Mouse (Mus musculus) large intestine, adult 2 months (tissue): Measurements from ENCODE around the gene Ptges. TPM values are rescaled to one million over a fixed set of nuclear protein-coding genes. Genes with fewer than 3 reads are reported as not detected.
A peak's percentile ranks its signal among the peaks of the same experiment; 100 is the strongest.

Source experiments
- DNase-seq: peaks from one replicate; pipeline ENCODE4 v3.0.0-alpha.2; 2012; ENCODE audit warnings: low read depth, low spot score
- WGBS: fragments of 180-500 bp; shearing (Covaris S2); methylation state at CpG from one replicate; pipeline ENCODE4 v1.1.7; 2018; 5-methylcytosine and 5-hydroxymethylcytosine counted together
- polyA plus RNA-seq: library from polyadenylated mRNA; depleted of rRNA; stranded (reverse); fragments of >200 nt; gene quantifications from 2 replicates; pipeline ENCODE4 v1.2.3, GENCODE M21; 2012

Ptges gene
- polyA plus RNA-seq, 1 experiment, result 9.6 TPM

DNA sequence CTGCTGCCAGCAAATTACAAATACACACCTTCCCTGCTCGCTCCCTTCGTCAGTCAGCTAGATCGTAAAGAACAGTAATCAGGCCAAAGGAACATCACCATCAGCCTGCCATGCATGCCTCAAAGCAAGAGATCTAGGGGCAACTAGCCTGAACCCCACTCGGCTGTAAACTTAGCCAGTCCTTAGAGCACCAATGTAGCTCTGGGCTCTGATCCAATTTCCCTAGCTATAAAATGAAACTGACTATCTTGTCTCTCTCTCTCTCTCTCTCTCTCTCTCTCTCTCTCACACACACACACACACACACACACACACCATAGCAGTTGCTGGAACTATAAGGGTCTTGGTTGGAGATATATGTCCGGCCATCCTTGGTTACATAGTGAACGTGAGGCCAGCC, 25.4 kb downstream of the Ptges start:
- DNase-seq, result no peak
- whole genome bisulfite sequencing, result 48% methylated on average over 6 of the region's 6 CpGs

DNA sequence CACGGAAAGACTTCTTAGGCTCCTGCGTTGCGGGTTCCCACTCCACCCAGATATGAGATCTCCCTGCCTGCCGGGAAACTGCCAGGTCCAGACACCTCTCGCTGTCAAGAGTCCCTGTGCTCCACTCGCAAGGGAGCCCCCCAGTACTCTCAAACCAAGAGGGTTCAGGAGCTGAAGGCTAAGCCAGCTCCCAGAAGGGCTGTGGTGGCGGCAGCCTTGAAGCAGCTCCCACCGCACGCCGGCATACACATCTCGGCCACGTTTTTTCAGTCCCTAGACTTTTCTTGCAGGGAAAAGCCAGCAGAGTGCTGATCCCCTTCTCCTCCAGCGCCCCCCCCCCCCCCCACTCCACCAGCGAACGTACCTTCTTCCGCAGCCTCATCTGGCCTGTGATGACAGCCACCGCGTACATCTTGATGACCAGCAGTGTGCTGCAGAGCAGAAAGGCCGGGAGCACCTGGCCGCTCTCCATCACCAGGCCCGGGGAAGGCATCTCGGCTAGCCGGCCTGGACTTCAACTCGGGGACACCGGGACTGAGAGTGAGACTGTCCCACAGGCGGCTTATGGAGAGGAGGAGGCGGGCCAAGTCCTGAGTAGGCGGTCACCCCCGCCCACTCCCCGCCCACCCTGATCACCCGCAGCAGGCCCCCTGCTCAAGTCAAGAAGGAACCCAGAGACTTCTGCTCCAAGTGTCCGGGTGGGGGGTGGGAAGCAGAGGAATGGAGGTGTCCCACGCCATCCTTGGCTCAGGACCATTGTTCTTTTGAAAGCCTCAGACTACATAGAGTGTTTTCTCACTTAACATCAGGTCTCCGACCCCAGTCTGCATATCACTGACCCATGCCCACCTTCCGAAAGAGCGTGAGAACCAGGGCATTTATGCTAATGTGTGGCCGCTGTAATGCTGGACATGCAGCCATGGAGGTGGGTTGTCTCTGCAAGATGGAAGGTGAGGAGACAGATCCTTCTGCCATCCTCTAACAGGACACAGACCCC, 26.6 kb downstream of the Ptges start:
- DNase-seq, result no peak
- WGBS, result 58% methylated on average over 37 of the region's 37 CpGs

DNA sequence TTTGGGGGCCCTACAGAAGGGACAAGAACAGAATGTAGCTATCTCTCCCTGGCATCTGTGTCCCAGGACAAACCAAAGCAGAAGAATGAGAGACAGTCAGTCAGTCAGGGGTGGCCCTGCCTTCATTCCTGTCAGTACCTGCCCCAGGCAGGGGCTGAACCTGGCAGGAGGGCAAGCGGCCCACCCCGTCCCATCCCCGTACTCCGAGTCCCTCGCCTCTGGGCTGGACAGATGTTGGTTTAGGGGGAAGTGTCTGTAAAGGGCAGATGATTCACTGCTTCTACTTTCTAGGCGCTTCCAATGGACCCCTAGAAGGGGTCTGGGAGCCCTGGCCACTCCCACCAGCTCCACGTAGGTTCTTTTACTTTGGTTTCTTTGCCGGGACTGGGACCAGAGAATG, 27.4 kb downstream of the Ptges start:
- 89% methylated on average over 8 of the region's 8 CpGs for WGBS
- DNase-seq, result no peak

DNA sequence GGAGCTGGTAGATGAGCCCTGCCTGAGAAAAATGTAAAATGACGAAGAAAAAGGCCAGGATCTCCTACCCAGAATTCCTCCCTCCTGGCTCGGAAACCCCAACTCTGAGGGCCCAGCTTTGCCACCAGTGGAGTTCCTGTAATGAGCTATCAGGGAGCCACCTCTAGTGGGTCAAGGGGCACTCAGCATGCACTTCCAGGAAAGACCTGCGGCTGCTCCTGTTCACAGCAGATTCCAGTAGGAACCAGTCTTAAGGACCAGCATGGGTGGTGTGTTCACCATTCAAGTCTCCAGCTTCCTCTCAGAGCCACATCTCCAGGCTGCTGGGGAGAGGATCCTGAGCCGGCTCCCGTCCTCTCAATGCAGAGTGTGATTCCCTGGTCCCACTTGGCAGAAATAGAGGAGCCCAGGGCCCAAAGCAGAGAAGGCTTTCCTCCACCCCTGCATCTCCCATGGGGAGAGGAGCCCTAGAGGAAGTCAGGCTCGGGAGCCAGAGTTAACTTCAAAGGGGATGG, 28.0 kb downstream of the Ptges start:
- 55% methylated on average over 6 of the region's 6 CpGs for WGBS
- no peak for DNase-seq

DNA sequence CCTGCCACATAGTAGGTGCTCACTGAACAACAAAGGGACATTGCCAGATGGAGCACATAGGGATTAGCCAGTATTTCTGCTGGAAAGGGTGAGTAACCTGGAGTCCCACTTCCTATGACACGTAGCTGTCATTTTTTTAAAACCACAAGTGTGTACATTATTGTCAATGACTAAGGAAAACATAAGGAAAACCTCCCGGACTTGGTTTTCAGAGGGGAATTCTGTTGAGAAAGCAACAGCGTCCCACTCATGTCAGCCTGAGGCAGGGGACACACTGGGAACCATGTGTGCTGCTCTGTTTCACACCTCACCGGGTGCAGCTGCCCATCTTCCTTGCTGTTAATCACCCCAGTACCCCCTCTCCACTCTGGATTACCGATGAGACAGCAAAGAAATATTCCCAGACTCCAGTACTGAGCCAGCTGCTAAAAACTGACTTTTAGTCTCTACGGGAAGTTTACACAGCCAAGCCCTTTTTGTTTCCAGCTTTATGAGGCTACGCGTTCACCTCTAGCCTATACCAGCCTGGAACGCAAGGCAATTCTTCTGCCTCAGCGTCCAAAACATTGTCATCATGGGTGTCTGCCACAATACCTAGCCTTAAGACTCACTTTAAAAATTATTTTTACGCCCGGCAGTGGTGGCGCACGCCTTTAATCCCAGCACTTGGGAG, 30.1 kb downstream of the Ptges start:
- 21% methylated on average over 14 of the region's 14 CpGs for WGBS

DNA sequence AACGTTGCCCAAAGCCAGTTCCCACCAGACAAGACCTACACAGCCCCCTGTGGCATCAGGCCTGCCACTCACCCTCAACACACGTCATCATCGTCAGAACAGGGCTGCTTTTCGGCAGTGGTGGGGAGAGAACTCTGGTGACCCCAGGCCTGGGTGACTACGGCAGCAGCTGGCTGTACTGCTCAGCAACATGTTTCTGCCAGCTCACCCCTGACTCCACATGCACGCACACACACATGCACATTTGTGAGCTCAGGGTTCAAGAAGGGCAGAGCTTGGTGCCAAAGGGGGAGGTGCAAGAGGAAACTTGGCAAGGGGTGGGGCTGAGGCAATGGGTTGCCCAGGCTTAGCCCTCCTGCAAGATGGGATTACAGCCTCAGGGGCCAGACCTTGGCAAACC, 32.4 kb downstream of the Ptges start:
- WGBS, result 22% methylated on average over 6 of the region's 6 CpGs
- DNase-seq, result no peak

More for the DNA sequence above, 30.1 kb downstream of the Ptges start:
- DNase-seq, result peak; percentile 58

DNA sequence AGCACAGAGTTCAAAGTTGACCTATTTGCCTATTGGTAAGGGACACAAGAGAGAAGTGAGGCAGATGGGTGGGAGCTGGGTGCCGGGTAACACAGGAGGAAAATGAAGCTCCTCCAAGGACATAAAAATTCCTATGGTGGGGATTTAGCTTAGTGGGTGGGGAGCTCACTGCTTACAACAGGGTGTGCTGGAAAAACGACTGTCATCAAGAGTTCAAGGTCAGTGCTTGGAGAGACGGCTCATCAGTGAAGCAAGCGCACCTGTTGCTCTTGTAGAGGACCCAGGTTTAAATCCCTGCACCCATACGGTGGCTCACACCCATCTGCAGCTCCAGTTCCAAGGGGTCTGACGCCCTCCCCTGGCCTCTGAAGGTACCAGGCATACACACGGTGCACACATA, 35.7 kb downstream of the Ptges start:
- 63% methylated on average over 7 of the region's 7 CpGs for WGBS
- DNase-seq, result no peak

DNA sequence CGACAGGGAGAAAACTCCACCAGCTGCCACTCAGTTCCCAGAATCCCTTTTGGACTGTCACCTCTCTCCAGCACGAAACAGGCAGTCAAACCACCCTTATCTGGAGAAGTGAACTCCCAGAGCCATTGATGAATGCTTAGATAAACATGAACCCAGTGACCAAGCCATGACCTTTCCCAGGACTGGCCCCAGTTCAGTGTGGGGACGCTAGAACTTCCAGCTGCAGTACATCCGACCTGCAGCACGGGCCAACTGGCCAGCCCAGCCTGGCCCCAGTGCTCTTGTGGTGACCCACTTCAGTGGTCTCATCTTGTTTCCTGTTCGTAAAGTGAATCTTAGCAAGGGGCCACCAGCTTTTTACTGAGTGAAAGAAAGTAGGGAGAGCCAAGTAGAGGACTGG, 36.3 kb downstream of the Ptges start:
- 18% methylated on average over 6 of the region's 6 CpGs for WGBS

DNA sequence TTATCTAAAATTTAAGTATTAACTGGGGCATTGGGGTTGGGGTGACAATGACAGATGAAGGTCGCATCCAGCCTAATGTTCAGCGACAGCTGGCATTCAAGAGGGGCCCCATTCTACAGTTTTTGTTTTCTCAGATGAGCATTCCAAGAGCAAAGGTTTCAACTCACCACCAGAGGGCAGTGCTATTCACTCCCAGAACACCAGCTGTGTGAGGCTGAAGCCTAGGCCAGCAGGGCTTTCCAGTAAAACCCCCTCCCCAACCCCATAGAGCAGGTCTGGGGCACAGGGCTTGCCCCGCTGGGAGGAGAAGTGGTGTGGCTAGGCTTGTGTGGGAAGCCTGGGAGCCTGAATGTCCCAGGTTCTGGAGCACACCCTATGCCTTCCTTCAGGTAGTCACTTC, 38.7 kb downstream of the Ptges start:
- WGBS, result 17% methylated on average over 3 of the region's 3 CpGs
- DNase-seq, result no peak

More for the DNA sequence above, 36.3 kb downstream of the Ptges start:
- DNase-seq, result no peak

DNA sequence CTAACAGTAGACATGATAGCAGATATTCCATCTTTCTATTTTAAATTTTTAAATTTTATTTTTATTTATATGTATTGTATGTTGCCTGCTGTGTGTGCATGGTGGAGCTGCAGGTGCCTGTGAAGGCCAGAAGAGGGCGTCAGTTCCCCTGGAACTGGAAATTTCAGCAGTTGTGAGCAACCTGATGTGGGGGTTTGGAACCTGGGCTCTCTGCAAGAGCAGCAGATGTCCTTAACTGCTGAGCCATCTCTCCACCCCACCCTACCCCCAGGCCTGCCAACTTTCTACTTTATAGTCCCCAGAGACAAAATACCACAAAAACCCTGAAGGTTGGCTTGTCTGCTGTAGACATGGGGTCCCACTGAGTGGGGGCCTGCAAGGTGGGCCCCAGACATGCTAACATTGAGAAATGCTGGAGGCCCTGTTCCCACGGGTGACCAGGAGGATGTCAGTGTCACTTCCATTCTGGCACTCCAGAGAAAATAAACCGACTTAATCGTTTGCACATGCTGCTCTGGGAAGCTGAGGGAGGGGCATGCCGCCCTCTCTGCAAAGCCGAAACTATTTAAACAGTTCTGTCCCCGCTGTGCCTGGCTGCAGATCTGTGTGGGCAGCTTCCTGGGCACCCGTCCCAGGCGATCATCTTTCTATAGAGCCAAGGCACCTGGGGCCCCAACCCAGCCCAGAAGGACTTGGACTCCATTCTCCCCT, 44.1 kb downstream of the Ptges start:
- no peak for DNase-seq
- WGBS, result 9% methylated on average over 9 of the region's 9 CpGs

DNA sequence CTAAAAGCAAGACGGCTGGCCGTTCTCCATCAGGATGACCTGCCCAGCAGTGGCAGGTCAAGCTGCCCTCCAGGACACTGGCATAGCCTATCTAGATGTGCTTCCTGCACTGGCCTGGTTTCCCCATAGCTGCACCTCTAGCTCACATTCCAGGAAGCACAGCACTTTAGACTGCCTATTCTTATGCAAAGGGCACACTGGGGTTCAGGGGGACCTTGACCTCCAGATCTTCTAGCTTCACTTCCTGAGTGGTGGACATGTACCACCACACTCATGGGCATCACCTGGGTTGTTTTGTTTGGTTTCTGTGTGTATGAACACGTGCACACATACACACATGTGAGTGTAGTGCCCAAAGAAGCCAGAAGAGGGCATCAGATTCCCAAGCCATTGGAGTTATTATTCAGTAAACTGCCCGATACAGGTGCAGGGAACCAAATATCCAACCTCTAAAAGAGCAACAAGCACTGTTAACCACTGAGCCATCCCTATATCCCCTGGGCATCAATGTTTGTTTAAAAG, 44.8 kb downstream of the Ptges start:
- DNase-seq, result no peak
- 94% methylated on average over 4 of the region's 4 CpGs for WGBS

DNA sequence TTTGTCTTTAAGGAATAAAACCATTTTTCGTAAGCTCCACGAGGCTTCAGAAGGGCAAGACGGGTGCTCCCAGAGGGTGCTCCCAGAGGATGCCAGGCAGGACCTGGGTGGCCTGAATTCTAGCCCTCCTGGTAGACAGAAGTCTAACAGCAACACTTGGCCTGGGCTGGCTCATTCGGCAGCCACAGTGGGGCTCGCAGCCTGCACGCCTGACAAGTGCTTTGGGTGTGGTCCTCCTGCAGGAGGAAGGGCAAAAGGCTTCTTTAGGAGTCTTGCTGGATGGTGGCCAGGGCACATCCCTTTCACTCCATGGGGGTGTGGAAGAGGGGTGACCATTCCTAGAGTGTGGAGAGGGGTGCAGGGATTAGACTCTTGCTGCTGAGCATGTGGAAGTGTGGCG, 48.4 kb downstream of the Ptges start:
- no peak for DNase-seq
- WGBS, result 63% methylated on average over 7 of the region's 7 CpGs

DNA sequence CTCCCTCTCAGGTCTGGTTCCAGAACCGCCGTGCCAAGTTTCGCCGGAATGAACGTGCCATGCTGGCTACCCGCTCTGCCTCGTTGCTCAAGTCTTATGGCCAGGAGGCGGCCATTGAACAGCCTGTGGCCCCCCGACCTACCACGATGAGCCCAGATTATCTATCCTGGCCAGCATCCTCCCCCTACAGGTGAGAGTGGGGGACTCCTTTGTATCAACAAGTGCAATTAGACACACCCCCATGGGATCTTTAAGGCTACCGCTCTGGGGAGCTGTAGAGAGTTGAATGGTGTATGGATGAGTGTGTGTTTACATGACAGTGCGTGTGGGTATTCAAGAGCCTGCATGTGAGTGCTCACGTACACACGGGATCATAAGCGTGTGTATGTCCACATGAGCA, 50.2 kb downstream of the Ptges start:
- DNase-seq, result no peak
- WGBS, result 87% methylated on average over 15 of the region's 15 CpGs

DNA sequence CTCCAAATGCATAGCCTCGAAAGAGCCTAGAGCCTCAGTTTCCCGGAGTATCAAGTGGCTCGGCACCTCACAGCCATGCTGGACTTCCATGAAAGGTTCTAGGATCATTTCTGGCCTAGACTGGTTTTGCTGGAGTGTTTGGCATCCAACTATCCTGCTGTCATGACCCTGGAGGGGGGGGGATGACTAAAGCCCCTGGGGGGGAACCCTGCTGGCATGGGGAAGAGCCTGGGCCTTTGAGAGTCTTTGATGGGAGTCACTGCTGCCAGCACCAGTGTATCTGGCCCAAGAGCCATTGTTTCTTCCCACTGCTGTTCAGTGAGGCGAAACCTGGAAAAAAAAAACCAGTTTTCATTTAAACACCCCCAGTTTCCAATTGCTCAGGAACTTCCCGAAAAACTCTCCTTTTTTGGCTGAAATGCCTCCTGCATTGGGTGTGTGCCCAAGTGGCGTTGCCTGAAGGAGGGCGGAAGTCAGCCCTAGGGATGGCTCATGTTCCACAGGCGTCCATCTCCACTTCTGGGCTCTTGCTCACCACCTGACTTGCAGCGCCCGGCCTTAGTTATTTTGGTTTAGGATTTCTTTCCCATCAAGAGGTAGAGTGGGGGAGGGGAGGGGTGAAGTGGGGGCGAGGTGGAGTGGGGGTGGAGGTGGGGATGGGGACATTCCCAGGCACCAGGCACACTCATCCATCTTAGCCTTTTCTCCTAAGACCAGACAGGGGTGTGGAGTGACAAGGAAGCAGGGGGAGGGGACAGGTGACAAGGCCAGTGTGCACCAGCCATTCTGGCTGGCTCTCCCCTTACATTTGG, 53.8 kb downstream of the Ptges start:
- WGBS, result 62% methylated on average over 11 of the region's 11 CpGs
- no peak for DNase-seq

DNA sequence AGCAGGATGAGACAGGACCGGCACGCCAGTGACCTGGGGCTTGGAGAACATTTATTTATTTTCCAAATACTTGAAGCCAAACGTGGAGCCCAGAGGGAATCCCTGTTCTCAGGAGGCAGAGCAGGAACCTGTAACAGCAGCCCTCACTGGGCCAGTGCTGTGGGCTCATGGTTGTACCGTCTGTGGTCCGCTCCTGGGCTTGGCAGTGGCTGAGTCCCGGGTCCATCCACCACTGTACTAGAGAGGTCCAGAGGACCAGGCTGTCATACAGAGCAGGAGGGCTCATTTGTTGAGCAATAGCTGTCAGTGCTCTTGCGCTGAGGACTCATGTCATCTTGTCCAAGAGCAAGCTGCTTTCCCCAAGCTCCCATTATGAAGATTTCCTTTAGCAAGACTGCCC, 54.6 kb downstream of the Ptges start:
- 71% methylated on average over 7 of the region's 7 CpGs for WGBS

DNA sequence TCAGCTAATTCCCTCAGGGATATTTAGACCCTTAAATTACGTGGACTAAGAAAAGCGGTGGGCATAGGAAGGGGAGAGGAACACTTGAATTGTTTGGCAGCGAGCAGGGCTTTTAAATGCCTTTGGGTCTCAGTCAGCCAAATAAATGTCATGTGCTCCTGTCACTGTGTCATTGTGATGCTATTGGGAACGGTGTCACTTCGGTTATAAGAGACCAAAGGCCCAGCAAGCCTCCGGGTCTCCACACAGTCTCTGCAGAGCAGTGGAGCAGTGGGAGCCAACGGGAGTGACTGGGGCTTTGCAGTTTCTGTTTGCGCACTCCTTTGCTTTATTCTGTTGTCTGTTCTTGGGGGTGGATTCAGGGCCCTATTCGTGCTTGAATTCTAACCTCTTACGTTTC, 55.2 kb downstream of the Ptges start:
- WGBS, result 51% methylated on average over 10 of the region's 10 CpGs
- no peak for DNase-seq

More for the DNA sequence above, 54.6 kb downstream of the Ptges start:
- no peak for DNase-seq

DNA sequence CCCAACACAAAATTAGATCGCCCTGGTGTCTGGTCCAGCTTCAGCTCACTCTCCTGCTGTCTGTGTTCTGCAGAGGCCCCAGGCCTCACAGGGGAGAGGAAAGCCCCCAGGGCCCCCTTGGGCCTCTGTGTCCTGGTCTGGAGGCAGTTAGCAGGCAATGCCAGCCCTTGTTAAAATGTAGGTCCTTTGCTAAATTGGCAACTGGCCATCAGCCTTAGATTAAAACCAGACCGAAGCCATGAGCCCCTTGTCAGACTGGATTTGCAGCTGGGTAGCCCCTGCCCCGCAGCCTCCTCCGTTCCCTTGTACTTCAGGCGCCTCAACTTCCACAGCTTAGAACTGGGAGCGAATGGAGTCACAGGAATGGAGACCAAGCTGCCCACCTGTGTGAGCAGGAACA, 57.0 kb downstream of the Ptges start:
- DNase-seq, result no peak
- whole genome bisulfite sequencing, result 73% methylated on average over 6 of the region's 6 CpGs

DNA sequence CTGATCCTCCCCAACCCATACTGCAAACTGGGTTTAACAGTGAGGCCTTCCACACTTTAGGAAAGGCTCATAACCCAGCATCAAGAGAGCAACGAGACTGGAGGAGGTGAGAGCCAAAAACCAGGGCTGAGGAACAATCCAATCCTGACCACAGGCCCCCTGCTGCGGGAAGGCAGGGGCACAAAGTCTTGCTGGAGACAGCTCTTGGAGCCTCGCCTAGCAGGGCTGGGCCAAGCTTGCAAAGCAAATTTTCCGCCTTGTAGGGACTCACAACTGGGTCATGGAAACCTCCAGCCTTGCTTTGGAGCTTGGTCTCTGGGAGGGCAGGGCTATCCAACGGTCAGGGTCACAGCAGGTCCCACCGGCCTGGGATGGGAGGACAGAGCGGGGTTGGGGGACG, 58.8 kb downstream of the Ptges start:
- 58% methylated on average over 8 of the region's 8 CpGs for WGBS
- no peak for DNase-seq

DNA sequence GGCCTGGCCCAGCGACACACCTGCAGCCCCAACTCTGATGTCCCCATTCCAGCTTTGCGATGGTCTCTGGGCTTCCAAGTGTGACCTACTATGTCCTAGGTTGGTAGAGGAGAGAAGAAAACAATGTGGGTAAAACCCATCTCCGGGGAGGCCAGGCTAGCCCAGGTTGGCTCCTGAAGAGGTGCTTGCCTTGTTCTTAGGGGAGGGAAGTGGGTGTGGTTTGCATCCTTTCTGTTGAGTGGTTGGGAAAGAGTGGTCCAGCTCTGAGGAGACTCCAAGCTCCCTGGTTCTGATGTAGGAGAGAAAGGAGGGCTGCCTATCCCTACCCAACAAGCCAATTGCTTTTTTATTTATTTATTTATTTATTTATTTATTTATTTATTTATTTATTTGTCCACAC, 64.2 kb downstream of the Ptges start:
- no peak for DNase-seq
- WGBS, result 53% methylated on average over 3 of the region's 3 CpGs
